Mouse (Mus musculus) mouse embryonic stem cell (cell line): ENCODE measurements around the gene Pold2.

Experiments used
- in situ Hi-C, 2 experiments: fragments of 300-500 bp; cut with MboI; formaldehyde crosslinking; loops; 1 replicate in 1 of 2; 3 replicates in 1 of 2; pipeline ENCODE4 v1.14.3; 2019 to 2020; ENCODE audit warnings: low sequenced_read_pairs in 2 of 2, low pct_unique_long_range_greater_than_20kb in 1 of 2, mixed read lengths in 1 of 2; ENCODE audit not compliant: unreplicated experiment in 1 of 2

Pold2 gene

DNA sequence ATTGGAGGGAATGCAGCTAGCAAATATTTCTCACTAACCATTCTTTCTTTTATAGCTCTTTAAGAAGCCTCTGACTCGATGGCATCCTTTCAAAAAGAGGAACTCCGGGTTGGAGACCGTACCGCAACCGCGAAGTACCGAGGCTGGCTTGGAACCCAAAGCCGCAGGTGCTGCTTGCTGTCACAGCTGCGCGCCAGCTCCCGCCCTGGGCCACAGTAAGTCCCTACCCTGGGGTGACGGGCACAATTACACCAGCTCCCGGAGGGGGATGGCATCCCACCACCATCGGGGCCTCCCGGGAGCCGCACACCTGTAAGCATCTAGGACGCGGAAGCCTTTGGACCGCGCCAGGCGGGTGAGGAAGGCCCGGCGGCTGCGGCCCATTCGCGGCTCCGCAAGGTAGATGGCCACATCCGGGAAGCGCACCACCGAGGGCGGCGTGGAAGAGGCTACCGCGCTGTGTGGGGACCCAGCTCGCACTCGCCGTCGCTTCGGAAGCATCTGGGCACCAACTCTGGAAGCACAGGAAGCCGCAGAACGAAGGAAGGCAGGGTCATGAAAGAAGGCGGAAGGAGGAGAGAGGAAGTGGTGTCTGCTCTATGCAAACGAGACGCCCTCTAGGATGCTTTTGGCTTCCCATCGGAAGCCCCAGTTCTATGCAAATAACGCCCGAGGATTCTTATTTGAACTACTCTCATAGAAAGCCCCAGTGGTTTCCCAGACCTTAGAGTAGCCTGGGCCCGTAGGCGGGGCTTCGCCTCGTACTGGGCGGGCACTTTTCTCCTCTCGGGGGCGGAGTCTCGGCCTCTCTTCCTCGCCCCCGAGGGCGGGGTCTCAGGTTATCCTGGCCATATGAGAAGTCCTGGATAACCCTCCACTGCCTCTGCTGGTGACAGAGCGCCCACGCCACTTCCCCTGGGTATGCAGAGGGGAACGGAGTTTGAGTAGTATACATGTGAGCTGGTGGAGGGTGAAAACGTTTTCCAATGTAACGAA is 40.5 kb downstream of the Pold2 start, which contains the start of gene Polm:
Polm (minus strand) TSS at position 766 of the 996 bp plus-strand sequence.
- in situ Hi-C loops = no loop called here

DNA sequence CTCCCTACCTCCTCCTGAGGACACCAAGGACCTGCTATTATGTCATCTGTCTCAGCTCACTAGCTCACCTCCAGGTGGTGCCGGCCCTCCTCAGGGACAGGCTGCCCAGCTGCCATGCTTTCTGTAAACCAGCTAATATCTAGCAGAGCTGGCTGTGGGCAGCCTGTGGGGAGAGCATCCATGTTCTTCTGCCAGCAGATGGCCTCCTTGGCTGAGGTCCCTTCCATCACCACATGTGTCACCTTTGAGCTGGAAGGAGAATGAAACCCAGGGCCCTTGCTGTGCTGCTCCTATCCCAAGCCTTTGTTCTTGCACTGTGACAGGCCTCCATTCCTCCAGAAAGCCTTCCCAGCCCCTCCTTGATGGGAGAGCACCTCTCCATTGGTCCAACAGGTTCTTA is 42.0 kb downstream of the Pold2 start:
- in situ Hi-C loops = no loop called here

GRCm38 (mm10) chr11:5835057-5835456 is 43.0 kb downstream of the Pold2 start:
- in situ Hi-C loops = no loop called here

DNA sequence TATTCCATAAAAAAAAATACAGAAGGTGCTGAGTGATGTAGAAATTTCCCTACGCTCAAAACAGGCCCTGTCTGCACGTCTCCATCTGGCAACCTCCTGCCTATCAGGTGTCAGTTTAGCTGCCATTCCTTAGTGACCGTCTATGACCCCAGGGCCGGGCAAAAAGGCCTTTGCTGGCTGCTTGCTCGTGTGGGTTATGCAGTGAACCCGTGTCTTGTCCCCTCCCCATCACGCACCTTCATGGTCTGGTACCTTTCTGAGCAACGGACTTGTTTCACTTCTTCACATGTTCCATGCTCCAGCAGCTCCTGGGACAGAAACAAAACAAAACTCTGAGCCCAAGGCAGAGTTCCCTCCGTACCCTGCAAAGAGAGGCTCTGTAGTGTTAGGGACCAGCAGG is 43.6 kb downstream of the Pold2 start:
- in situ Hi-C loops = no loop called here

DNA sequence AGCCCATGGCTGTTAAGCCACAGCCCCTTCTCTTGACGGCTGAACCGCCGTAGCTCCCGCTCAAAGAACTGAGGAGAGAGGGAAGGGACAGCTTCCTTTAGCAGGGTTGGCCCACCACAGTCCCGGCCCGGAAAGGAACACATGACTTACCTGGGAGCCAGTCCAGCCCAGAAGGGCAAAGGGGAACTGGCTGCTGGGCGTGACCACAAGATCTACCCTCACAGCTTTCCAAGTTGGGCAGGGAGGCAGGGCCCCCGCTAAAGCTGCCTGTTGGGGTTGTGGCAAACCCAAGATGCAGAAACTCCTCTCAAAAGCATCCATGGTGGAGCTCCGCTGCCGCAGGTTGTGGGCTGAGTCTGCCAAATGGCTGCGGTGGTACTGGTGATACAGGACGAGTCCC is 48.8 kb downstream of the Pold2 start:
- in situ Hi-C loops = no loop called here

- in situ Hi-C loops = no loop called here
Measured at GRCm38 (mm10) chr11:5828509-5829191, 49.4 kb downstream of the Pold2 start.

- in situ Hi-C loops = no loop called here
Measured at GRCm38 (mm10) chr11:5827931-5828330, 50.2 kb downstream of the Pold2 start.

- in situ Hi-C loops = no loop called here
Measured at GRCm38 (mm10) chr11:5825432-5825831, 52.7 kb downstream of the Pold2 start.
